Mouse (Mus musculus) CH12.LX (cell line): ENCODE results near the gene Cd70.

Source experiments
- BHLHE40 ChIP-seq: IDR thresholded peaks from 2 replicates; pipeline ENCODE4 v1.6.1; 2011; ENCODE audit warnings: mild to moderate bottlenecking, low read depth, low read length, improper control_type of control experiment
- CHD2 ChIP-seq: IDR thresholded peaks from 2 replicates; pipeline ENCODE4 v1.6.1; 2011; ENCODE audit warnings: low read length, improper control_type of control experiment
- CTCF ChIP-seq, 2 experiments: IDR thresholded peaks in 1 of 2; conservative IDR thresholded peaks in 1 of 2; 2 replicates each; pipeline ENCODE4 v1.5.1; 2011 to 2012; ENCODE audit warnings: low read depth in 2 of 2, low read length in 2 of 2, improper control_type of control experiment in 1 of 2, inconsistent platforms in 1 of 2, mild to moderate bottlenecking in 1 of 2, moderate library complexity in 1 of 2
- GABPA ChIP-seq: IDR thresholded peaks from 2 replicates; pipeline ENCODE4 v1.6.1; 2012; ENCODE audit warnings: low read depth, low read length, improper control_type of control experiment, inconsistent platforms; ENCODE audit not compliant: insufficient replicate concordance
- MAFK ChIP-seq: IDR thresholded peaks from 2 replicates; pipeline ENCODE4 v1.6.1; 2011; ENCODE audit warnings: low read length, improper control_type of control experiment; ENCODE audit not compliant: insufficient replicate concordance
- MAX ChIP-seq: IDR thresholded peaks from 2 replicates; pipeline ENCODE4 v1.6.1; 2011; ENCODE audit warnings: low read length, improper control_type of control experiment
- MEF2A ChIP-seq: IDR thresholded peaks from 2 replicates; pipeline ENCODE4 v1.6.1; 2014; ENCODE audit warnings: low read depth, mild to moderate bottlenecking, inconsistent platforms, low read length, improper control_type of control experiment, borderline replicate concordance
- POLR2A ChIP-seq: IDR thresholded peaks from 2 replicates; pipeline ENCODE4 v1.6.1; 2011; ENCODE audit warnings: low read depth, mild to moderate bottlenecking, improper control_type of control experiment, low read length
- SIN3A ChIP-seq: IDR thresholded peaks from 2 replicates; pipeline ENCODE4 v1.6.1; 2012; ENCODE audit warnings: low read length, improper control_type of control experiment, inconsistent platforms
- ZC3H11A ChIP-seq: IDR thresholded peaks from 2 replicates; pipeline ENCODE4 v1.6.1; 2012; ENCODE audit warnings: low read depth, mild to moderate bottlenecking, inconsistent platforms, low read length, improper control_type of control experiment
- ZMIZ1 ChIP-seq: IDR thresholded peaks from 2 replicates; pipeline ENCODE4 v1.6.1; 2012; ENCODE audit warnings: low read depth, mild to moderate bottlenecking, inconsistent platforms, low read length, improper control_type of control experiment

DNA sequence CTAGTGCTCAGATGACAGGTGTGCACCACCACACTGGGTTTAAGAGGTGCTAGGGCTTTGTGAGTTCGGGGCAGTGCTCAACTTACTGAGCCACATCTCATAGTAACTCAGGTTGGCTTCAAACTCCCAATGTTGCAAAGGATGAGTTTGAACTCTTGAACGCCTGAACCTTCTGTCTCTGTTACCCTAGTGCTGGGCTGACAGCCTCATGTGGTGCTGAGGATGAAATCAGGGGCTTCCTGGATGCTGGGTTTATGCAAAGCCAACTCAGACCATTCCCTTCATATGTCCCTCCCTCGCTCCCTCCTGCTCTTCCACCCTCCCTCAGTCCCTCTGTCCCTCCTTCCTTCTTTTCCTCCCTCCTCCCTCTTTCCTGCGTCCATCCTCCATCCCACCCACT, 1.2 kb downstream of the Cd70 start:
- no peak for TF ChIP-seq CTCF (conservative IDR thresholded peaks at IDR 0.05 in 1 of 2, IDR thresholded peaks at IDR 0.05 in 1 of 2; ENCODE audit: low read depth in 2 of 2, low read length in 2 of 2)
- 0 out of 2 replicates have a peak, but pooled peaks have one; percentile 8 for TF ChIP-seq MAFK
- peak; percentile 27; the same call in 1 of the 2 replicates for TF ChIP-seq SIN3A
- peak; percentile 46; the same call in 1 of the 2 replicates for TF ChIP-seq MAX
- TF ChIP-seq BHLHE40: no peak
- no peak for TF ChIP-seq CHD2
- peak; percentile 25; the same call in 1 of the 2 replicates for TF ChIP-seq MEF2A
- no peak for TF ChIP-seq ZC3H11A
- peak; percentile 59 for TF ChIP-seq POLR2A
- peak; percentile 89 for TF ChIP-seq ZMIZ1
- TF ChIP-seq GABPA: no peak
